Mouse (Mus musculus) heart, adult 18-20 months (tissue): ENCODE data around the gene Cbx7. TPM values are rescaled to one million over a fixed set of nuclear protein-coding genes. Genes with fewer than 3 reads are reported as not detected.
"Not testable (repeated sequence)": the region's sequence is repeated elsewhere in the genome, so short reads cannot be mapped to it uniquely, and the experiment has no call there.

ENCODE experiments used
- DNase-seq, 2 experiments: peaks; one replicate each; pipeline ENCODE4 v3.0.0; 2021 to 2022; ENCODE audit warnings: mixed read lengths in 1 of 2
- total RNA-seq, 2 experiments: library from RNA; stranded (reverse); gene quantifications; 2 replicates each; pipeline ENCODE4 v1.2.3; 2021

The Cbx7 gene
- total RNA-seq, 2 experiments from 2014 or later: 17.8 to 29.8 TPM

DNA sequence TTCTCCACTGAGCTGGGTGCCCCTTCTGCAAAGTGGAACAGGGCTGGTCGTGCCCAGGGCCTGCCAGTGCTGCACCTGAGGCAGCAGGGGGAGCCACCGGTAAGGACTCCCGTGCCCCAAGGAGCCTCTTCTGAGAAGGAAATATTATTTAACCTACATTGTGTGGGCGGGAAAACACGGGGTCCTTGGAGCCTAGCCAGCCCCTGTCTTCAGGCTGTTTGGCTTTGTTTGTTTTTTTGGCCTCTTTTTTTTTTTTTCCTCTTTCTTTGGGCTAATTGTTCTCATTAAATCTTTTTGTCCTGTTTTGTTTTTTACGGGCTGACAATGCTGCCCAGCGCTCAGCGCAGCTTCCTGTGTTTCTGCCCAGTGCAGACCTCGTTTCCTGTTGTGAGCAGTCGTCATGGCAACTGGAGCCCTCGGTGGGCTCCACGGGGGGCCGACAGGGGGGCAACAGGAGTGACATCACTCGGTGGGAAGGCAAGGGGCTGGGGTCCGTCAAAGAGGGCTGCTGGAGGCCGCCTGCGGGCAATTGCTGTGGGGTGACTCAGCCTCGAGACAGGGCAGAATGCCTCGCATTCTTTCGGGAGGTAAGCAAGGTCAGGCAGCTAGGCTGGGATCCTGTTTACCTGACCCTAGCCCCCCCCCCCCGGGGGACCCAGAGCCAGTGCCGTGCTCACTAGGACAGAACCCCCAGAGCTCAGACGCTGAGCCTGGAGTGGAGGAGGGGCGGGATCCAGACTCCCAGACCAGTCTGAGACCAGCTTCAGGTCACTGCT lies 20.5 kb downstream of the Cbx7 start:
- peak; percentile 75 for DNase-seq

- DNase-seq: no peak
Observed at GRCm38 (mm10) chr15:79947681-79948080, 23.2 kb downstream of the Cbx7 start.

DNA sequence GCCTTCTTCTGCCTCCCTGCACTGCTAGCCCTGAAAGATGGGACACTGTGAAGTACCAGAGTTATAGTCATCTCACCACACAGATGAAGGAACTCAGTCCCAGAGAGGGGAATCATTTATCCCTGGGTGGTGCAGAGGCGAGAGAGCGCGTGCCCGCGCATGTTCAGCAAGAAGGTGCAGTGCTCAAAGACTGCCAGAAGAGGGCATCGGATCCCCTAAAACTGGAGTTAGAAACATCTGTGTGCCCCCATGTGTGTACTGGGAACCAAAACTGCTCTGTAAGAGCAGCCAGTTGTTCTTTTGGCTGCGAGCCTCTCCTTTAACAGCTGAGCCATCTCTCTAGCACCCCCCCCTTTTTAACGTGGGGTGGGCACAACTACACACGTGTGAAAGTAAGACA lies 24.1 kb downstream of the Cbx7 start:
- peak in 1 of 2 experiments; percentile 55 for DNase-seq

DNA sequence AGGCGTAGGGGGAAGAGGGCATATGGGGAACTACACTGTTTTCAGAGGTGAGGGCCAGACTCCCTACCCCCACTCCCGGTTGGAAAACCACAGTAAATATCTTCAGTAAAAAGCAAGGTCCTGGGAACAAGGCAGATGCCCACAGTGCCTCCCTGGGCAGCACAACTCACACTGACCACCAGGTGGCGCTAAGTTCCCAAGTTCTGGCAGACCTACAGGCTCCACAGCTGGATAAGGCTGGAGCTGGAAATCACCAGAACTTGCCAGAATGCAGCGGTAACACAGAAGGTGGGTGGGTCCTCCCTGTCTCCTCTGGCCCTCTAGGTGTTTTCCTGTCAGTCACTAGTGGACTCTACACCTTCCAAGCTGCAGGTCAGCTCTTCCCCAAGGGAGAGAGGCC lies 24.9 kb downstream of the Cbx7 start:
- peak; percentile 89 to 97 for DNase-seq

GRCm38 (mm10) chr15:79944948-79945347 lies 26.0 kb downstream of the Cbx7 start:
- DNase-seq: no peak

DNA sequence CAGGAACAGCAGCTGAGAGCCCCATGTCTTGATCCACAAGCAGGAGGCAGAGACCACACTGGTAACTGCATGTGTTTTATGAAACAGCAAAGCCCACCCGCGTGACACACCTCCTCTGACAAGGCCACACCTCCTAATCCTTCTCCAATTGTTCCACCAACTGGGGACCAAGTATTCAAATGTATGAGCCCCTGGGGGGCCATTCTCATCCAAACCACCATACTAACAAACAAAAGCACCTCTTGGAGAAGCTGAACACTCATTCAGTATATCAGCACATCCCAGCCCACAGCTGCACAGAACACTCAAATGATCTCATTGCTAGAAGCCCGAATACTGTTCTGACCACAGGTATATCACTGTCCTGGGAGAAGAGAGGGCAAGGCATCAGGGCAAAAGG lies 27.3 kb downstream of the Cbx7 start:
- DNase-seq: no peak

- DNase-seq: no peak
Observed at GRCm38 (mm10) chr15:79942541-79942940, 28.4 kb downstream of the Cbx7 start.

DNA sequence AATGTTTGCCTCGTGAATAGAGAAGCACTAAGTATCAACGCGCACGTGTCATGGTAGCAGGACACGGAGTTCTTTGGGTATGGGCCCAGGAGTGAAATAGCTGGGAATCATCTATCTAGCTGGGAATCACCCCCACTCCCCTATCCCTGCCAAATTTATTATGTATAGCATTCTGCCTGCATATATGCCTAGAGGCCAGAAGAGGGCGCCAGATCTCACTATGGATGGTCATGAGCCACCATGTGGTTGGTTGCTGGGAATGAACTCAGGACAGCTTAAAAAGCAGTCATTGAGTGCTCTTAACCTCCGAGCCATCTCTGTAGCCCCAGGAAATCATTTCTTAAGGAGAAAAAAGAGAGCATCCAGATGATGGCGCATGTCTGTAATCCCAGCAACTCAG lies 30.0 kb downstream of the Cbx7 start:
- DNase-seq: peak in 1 of 2 experiments; percentile 55

GRCm38 (mm10) chr15:79939913-79940312 lies 31.0 kb downstream of the Cbx7 start:
- DNase-seq: no peak

- DNase-seq: not testable (repeated sequence)
Observed at GRCm38 (mm10) chr15:79939501-79939900, 31.4 kb downstream of the Cbx7 start.

GRCm38 (mm10) chr15:79939020-79939419 lies 31.9 kb downstream of the Cbx7 start:
- DNase-seq: no peak

DNA sequence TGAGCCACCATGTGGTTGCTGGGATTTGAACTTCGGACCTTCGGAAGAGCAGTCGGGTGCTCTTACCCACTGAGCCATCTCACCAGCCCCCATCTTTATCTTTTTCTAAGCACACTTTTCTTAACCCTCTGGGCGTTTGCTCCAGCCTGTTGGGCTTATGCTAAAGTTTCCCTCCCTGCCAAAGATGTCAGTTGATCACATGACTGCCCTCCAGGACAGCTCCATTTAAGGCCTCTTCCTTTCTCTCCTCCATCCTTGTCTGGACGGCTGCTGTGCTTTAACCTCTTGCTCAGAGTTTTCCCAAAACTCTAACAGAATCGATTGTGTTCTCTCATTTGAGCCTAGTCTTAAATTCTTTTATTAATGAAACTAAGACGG lies 34.6 kb downstream of the Cbx7 start:
- no peak for DNase-seq

- no peak for DNase-seq
Observed at GRCm38 (mm10) chr15:79935654-79936373, 35.1 kb downstream of the Cbx7 start.

GRCm38 (mm10) chr15:79934776-79935175 lies 36.1 kb downstream of the Cbx7 start:
- no peak for DNase-seq

DNA sequence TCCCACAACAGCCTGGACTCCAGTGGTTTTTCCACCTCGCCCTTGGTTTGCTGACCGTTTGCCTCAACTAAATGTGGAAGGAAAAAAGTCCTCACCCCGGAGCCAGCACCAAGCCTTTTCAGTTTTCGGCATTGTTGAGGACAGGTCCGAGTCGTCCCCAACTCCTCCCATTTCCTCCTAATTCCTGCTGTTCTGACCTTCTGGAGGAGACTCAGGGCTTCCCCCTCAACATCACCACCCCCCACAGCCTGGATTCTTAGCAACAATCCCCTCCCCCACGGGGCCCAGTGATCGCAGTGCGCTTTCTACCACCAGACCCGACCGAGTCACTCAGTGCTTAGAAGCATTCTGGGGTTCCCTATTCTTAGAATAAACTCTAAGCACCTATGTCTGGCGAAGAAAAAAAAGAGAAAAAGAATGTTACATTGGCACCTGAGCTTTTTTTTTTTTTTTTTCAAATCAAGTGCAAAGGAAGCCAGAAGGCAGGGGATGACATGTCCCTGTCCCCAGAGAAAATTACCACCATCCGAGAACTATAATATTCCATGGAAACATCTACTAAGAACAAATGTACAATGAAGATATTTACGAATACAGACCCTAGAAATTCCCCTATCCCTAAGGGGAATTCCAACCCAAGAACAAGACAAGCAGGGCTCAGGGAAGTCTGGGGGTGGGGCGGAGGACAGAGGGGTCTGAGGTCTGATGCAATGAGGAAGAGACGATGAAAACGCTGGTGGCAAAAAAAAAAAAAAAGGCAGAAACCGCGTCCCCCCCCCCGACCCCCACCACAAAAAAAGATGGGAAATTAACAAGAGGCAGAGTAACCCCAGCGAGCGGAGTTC lies 37.0 kb downstream of the Cbx7 start:
- DNase-seq: peak in 1 of 2 experiments; percentile 35

GRCm38 (mm10) chr15:79933052-79933669 lies 37.8 kb downstream of the Cbx7 start:
- no peak for DNase-seq

DNA sequence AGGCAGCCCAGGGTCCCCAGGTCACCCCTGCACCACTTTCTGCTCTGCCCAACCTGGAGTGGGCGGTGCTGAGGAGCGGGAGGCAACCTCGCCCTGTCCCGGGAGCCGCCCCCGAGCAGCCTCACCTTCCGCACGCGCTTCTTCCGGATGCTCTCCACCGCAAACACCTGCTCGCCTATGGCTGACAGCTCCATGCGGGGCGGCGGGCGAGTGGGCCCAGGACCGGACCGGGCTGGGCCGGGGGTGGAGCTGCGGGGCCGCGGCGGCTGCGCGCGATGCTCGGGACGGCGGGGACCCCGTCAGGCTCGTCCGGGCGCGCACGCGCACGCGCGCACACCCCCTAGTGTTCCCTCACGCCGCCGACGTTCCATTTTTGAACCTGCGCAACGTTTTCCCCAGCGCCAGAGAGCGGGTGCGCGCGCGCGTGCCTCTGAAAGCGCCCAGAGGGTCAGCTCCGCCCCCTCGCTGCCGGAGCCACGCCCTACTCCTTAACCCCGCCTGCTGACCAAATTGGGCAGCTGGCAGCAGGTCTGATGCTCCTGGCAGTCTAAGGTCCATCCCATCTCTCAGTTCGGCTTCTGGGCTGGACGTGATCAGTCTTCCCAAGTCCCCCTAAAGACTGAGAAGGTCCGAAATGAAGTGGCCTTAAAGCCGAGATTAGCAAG lies 38.5 kb downstream of the Cbx7 start:
- peak; percentile 96 to 97 for DNase-seq

GRCm38 (mm10) chr15:79931496-79932141 lies 39.3 kb downstream of the Cbx7 start:
- no peak for DNase-seq

DNA sequence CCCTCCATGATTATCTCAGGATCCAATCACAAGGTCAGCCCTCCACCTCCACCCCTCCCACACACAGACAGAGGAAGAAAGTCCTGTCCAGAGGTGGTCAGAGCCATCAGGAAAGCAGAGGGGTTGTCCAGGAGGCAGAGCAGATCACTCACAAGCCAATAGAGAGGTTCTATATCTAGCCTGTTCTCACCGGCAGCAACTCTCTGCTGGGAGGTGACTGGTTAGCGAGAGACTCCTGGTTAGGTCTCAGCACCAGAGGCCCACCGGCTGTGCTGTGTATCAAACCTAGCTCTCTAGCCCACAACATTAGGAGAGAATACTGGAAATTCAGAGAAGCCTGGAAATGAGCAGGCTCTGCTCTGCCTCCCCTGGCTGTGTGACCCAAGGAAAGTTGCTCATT lies 41.2 kb downstream of the Cbx7 start:
- no peak for DNase-seq

DNA sequence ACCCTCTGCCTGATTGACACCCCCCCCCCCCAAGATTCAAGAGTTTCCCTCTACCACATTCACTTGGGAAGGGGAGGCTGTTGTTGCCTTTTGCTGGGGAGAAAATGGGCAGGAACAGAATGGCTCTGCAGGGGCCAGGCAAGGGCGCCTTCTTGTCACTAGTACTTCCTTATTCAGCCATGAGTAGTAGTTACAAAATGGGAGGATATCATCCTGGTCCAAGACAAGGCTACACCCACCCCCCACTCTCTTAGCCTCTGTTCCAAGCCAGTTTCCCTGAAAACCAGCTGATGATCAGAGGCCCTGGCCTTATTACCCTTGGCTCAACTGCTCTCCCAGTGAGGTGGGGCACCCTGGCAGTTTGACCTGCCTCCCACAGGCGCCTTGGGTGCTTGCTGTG lies 42.2 kb downstream of the Cbx7 start:
- DNase-seq: no peak

GRCm38 (mm10) chr15:79928316-79928715 lies 42.6 kb downstream of the Cbx7 start:
- DNase-seq: peak in 1 of 2 experiments; percentile 42
